In the genomic region with DNA sequence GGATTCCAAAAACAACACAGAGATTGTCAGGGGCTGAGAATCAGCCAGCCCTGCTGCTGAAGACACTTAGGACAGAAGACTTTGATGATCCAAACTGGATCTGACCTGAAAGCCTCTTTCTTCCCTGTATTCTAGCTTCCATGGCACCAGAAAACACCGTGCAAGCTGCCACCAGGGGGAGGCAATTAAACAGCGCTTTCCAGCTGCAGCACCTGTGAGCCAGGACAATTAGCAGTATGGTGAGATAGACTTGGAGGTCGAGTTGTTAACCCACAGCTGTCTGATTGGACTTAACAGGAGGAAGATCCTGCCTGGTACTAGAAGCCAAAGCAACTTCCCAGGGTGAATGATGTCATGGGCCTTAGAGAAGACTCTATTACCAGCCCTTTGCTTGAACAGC, we compare ENCODE assay signal across 9 mouse cellular contexts. TPM values are rescaled to one million over a fixed set of nuclear protein-coding genes. Genes with fewer than 3 reads are reported as not detected.
DNase-seq lines count a peak whose midpoint lies in the region; ATAC-seq and TF ChIP-seq lines count a peak whose summit lies in the region.
"Had no signal": no experiment of that assay in that cellular context is flagged by ENCODE, and none has a peak within 500 bp of the region (broad histone marks: within the 10 kb centered on the region; RNA-seq: fewer than 3 reads in every experiment).

No protein-coding gene starts in this region.

- TF ChIP-seq CTCF in embryonic fibroblast, embryonic 13.5 days (IDR thresholded peaks at IDR 0.05; ENCODE audit: borderline replicate concordance, insufficient read depth, low read length): peak; percentile 64; the same call in 1 of the 2 replicates

- TF ChIP-seq POLR2A in embryonic fibroblast, embryonic 13.5 days (IDR thresholded peaks at IDR 0.05; ENCODE audit: low read depth, low read length): no peak

- peaks cover 39% of the 10 kb centered on the region for H3K27me3 ChIP-seq in forebrain, embryonic 10.5 days (ENCODE audit: poor library complexity, severe bottlenecking)
- peaks cover 12% of the 10 kb centered on the region for H3K27me3 ChIP-seq in forebrain, embryonic 13.5 days
- H3K27me3 ChIP-seq: Patski had no signal

- H3K4me3 ChIP-seq in forebrain, embryonic 10.5 days: no peak overlapping the region
- no peak overlapping the region for H3K4me3 ChIP-seq in forebrain, embryonic 13.5 days
- no peak overlapping the region for H3K4me3 ChIP-seq in embryonic fibroblast, embryonic 13.5 days (ENCODE audit: insufficient read depth, low read length)

- H3K27ac ChIP-seq in forebrain, embryonic 10.5 days: no peak overlapping the region
- no peak overlapping the region for H3K27ac ChIP-seq in forebrain, embryonic 13.5 days
- no peak overlapping the region for H3K27ac ChIP-seq in embryonic fibroblast, embryonic 13.5 days (ENCODE audit: insufficient read depth, low read length)

- DNase-seq in forebrain, embryonic 10.5 days (ENCODE audit: extremely low spot score, low spot score): peak; percentile 39
- DNase-seq in ovary, postnatal 36 days (ENCODE audit: low spot score): peak; percentile 50
- DNase-seq in ovary, postnatal 10 days (ENCODE audit: low spot score): no peak
- peak; percentile 62 for DNase-seq in lung, postnatal 25 days (ENCODE audit: low spot score)
- DNase-seq in cerebellum, adult 11 months: no peak
- DNase-seq in cerebellum, postnatal 25 days: no peak

- no peak for ATAC-seq in forebrain, embryonic 13.5 days
- ATAC-seq: Patski had no signal

- peaks cover 7% of the 10 kb centered on the region; the same call in 1 of the 2 replicates for H3K9me3 ChIP-seq in forebrain, embryonic 10.5 days
- peaks cover 3% of the 10 kb centered on the region; the same call in 1 of the 2 replicates for H3K9me3 ChIP-seq in forebrain, embryonic 13.5 days (replicated peaks)

- peaks cover 49% of the 10 kb centered on the region for H3K4me1 ChIP-seq in forebrain, embryonic 10.5 days
- H3K4me1 ChIP-seq in forebrain, embryonic 13.5 days: peaks cover 5% of the 10 kb centered on the region; the same call in 1 of the 2 replicates
- H3K4me1 ChIP-seq in embryonic fibroblast, embryonic 13.5 days (ENCODE audit: control insufficient read depth, insufficient read depth, low read length): 0 out of 2 replicates have a peak, but pooled peaks cover 2% of the 10 kb centered on the region

- no peaks in the 10 kb centered on the region for H3K36me3 ChIP-seq in forebrain, embryonic 10.5 days (replicated peaks)
- H3K36me3 ChIP-seq in forebrain, embryonic 13.5 days (ENCODE audit: poor library complexity, severe bottlenecking): no peaks in the 10 kb centered on the region

- H3K9ac ChIP-seq in forebrain, embryonic 13.5 days: no peak overlapping the region

- WGBS in forebrain, embryonic 10.5 days: 8% methylated on average over 3 of the region's 3 CpGs
- WGBS in forebrain, embryonic 13.5 days: 7% methylated on average over 3 of the region's 3 CpGs

- no peak overlapping the region for H3K4me2 ChIP-seq in forebrain, embryonic 13.5 days

RNA-seq across cellular contexts. Expression of a gene that starts 9.4 kb away (rescaled TPM):
- 1.4 and 1.7 TPM in 2 replicates for polyA plus RNA-seq in forebrain, embryonic 10.5 days (2016; fragmentation: Nextera tagmentation; extraction: Ambion mirVana)
- polyA plus RNA-seq in forebrain, embryonic 13.5 days (2015; fragmentation: Nextera tagmentation; extraction: Ambion mirVana): 0.34 and 0.69 TPM in 2 replicates
- 2.4 and 3.2 TPM in 2 replicates for polyA plus RNA-seq in embryonic fibroblast, embryonic 13.5 days (2011; ENCODE audit: insufficient read length, low read depth, missing spikeins)

RNA-seq across cellular contexts. Expression of a gene that starts 28.2 kb away (rescaled TPM):
- 112 and 113 TPM in 2 replicates for polyA plus RNA-seq in forebrain, embryonic 10.5 days (2016; fragmentation: Nextera tagmentation; extraction: Ambion mirVana)
- 152 and 158 TPM in 2 replicates for polyA plus RNA-seq in forebrain, embryonic 13.5 days (2015; fragmentation: Nextera tagmentation; extraction: Ambion mirVana)
- polyA plus RNA-seq in embryonic fibroblast, embryonic 13.5 days (2011; ENCODE audit: insufficient read length, low read depth, missing spikeins): 54.2 and 55.9 TPM in 2 replicates

Comparison
In these comparisons a context has a peak if more than half of its experiments do, and no peak if none do; other contexts are left out.
1. DNase-seq: peak in forebrain, embryonic 10.5 days (single experiment), ovary, postnatal 36 days (single experiment) and lung, postnatal 25 days (single experiment); none in ovary, postnatal 10 days (single experiment), cerebellum, adult 11 months (single experiment) and cerebellum, postnatal 25 days (0 of 2).